Mouse (Mus musculus): ENCODE measurements at regions not wholly inside any gene's neighbourhood (a gene's known extent, or its start where the extent isn't known, plus 50 kb on each side); places are given as distances from the start of the nearest gene placed in this dataset.

- peak in 1 of 2 experiments; percentile 20 for DNase-seq (ENCODE audit: low spot score in 2 of 2)
- intact Hi-C loops (cut with DNase I), result loop anchor here (10.0 kb wide), 1 partner anchor 247 kb away; no protein-coding TSS in a partner anchor
These were observed 483.5 kb upstream of the Pkdcc start for GRCm38 (mm10) chr17:82731561-82731960.

DNA sequence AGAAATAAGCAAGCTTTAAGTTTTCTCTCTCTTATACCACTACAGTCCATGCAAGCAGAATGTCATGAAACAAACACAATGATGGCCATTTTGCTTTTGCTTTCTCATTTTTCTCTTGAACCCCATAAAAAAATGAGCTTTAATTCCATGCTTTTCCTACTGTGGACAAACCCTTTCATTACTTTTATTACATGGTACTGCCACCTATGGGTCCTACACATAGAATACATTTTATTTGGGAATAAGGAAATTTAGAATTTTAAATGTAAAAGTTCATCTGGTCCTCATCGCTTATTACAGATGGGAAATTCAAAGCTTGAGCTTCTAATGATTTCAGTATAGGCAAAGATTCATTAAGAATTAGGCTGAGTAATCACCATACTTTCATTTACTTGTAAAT, 472.6 kb upstream of the Pkdcc start:
- intact Hi-C loops (cut with DNase I), result loop anchor here (5.0 to 10.0 kb wide), 2 partner anchors 1078 to 1550 kb away; no protein-coding TSS in a partner anchor
- no peak for DNase-seq (ENCODE audit: low spot score in 2 of 2)

DNA sequence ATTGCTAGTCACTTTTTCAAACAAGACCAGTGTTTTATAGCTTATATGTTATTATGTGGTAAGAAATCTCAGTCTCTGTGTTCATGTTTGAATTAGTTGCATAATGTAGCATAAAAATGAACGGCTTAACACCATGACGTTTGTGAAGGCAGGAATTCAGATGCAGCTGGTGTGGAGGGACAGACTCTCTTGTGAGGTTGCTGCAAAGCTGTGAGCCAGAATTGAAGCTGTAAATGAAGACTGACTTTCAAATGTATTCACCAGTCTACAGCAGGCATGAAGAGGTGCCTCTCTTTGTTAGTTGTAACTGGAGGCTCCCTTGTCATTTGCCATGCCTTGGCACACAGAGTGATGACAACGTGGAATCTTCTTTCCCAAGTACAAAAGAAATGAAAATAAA, 457.7 kb upstream of the Pkdcc start:
- peak in 1 of 2 experiments; percentile 50 for DNase-seq (ENCODE audit: low spot score in 2 of 2)
- intact Hi-C loops (cut with DNase I), result no loop called here

DNA sequence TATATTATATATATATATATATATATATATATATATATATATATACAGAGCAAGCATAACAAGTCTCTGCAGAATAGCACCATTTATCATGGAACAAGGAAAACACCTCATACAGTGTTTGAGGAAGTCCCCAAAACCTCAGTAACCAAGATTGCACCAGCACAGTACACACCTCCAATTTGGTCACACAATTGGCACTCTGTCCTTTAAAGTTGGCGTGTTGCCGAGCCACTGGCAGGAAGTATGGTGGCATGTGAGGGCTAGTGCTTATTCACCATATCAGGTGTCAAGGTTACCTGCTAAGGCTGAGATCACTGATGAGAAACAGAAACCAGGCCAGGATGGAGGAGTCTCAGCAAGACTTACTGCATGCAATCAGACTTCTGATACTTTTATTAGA, 436.0 kb upstream of the Pkdcc start:
- intact Hi-C loops (cut with DNase I), result no loop called here

DNA sequence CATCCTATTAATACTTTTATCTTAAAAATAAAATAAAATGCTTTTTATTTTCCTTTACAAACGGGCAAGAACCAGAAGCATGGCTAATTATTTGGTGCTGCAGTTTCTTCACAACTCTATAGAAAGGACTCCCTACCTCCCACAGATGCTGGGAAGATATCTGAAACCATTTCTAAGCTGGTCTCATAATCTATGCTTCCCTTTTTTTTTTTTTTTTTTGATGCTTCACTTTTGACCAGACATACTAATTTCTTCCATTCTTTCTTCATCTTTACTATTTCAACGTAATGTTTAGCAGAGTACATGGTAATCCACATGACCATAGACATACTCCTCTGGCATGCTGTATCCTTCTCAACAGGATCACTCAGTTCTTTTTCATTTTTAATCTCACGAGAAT, 393.0 kb upstream of the Pkdcc start:
- intact Hi-C loops (cut with DNase I), result loop anchor here (10.0 kb wide), 1 partner anchor 307 kb away; no protein-coding TSS in a partner anchor

More for the DNA sequence above, 436.0 kb upstream of the Pkdcc start:
- no peak for DNase-seq (ENCODE audit: low spot score in 2 of 2)

GRCm38 (mm10) chr17:82824057-82824456, 391.0 kb upstream of the Pkdcc start:
- no peak for DNase-seq (ENCODE audit: low spot score in 2 of 2)
- intact Hi-C loops (cut with DNase I), result loop anchor here (10.0 kb wide), 1 partner anchor 309 kb away; no protein-coding TSS in a partner anchor

More for the DNA sequence above, 393.0 kb upstream of the Pkdcc start:
- no peak for DNase-seq (ENCODE audit: low spot score in 2 of 2)

- intact Hi-C loops (cut with DNase I), result loop anchor here (10.0 kb wide), 1 partner anchor 310 kb away; no protein-coding TSS in a partner anchor
- no peak for DNase-seq (ENCODE audit: low spot score in 2 of 2)
These were observed 390.5 kb upstream of the Pkdcc start for GRCm38 (mm10) chr17:82824619-82825018.

GRCm38 (mm10) chr17:82827170-82827569, 387.9 kb upstream of the Pkdcc start:
- intact Hi-C loops (cut with DNase I), result loop anchor here (10.0 kb wide), 1 partner anchor 312 kb away; no protein-coding TSS in a partner anchor
- no peak for DNase-seq (ENCODE audit: low spot score in 2 of 2)

- intact Hi-C loops (cut with DNase I), result loop anchor here (10.0 kb wide), 1 partner anchor 313 kb away; no protein-coding TSS in a partner anchor
- no peak for DNase-seq (ENCODE audit: low spot score in 2 of 2)
These were observed 387.3 kb upstream of the Pkdcc start for GRCm38 (mm10) chr17:82827841-82828240.

- DNase-seq (ENCODE audit: low spot score in 2 of 2), result peak in 1 of 2 experiments; percentile 38
- intact Hi-C loops (cut with DNase I), result loop anchor here (10.0 kb wide), 1 partner anchor 314 kb away; no protein-coding TSS in a partner anchor
These were observed 386.6 kb upstream of the Pkdcc start for GRCm38 (mm10) chr17:82828434-82828997.

- intact Hi-C loops (cut with DNase I), result loop anchor here (10.0 kb wide), 1 partner anchor 315 kb away; no protein-coding TSS in a partner anchor
- no peak for DNase-seq (ENCODE audit: low spot score in 2 of 2)
These were observed 385.7 kb upstream of the Pkdcc start for GRCm38 (mm10) chr17:82829415-82829814.

GRCm38 (mm10) chr17:82834177-82834576, 380.9 kb upstream of the Pkdcc start:
- intact Hi-C loops (cut with DNase I), result no loop called here
- no peak for DNase-seq (ENCODE audit: low spot score in 2 of 2)

DNA sequence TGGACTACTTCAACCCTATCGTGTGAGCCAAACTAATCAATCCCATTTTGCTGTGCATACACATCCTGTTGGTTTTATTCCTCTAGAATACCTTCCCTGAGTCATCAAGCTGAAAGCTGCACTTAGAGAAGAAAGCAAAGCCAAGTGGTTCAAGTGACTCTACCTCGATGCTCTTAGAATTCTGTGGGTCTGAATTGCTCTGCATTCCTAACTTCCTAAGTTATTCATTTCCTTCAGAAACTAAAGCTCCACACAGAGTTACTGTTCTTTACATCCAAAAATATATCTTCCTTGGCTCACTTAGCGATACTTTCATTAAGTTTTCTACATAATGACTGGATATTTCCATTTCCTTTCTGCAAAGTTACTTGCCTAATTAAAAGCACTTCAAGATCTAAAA, 379.0 kb upstream of the Pkdcc start:
- intact Hi-C loops (cut with DNase I), result no loop called here
- DNase-seq (ENCODE audit: low spot score in 2 of 2), result no peak

DNA sequence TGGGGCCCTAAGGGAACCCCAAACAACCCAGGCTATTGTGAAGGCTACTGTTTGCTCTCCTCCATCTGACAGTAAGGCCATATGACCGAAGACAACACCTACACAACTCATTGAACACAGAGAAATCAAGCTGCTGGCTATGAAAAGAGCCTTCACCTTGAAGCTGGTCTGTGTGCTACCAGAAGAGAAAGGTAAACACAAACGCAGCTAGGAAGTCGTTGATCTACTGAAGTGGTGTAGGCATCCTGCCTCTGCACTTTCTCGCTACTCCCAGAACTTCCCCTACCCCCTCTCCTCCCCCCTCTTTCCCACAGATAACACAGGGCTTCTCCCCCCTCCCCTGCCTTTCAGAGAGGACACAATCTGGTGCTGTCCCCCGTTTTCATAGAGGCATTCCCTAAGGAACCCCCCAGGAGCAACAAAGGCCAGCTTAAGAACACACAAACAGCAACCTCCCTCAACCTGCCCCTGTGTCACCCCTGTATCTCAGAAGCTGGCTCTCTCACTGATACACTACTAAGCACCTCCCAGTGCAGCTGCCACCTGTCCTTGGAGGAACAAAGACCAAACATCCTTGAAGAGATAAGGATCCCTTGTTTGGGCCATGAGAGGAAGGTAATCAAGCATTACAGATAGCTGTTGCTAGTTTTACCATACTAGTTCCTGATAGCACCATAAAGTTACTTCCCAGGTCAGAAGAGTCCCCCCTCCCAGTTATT, 368.2 kb upstream of the Pkdcc start:
- DNase-seq (ENCODE audit: low spot score in 2 of 2), result no peak

DNA sequence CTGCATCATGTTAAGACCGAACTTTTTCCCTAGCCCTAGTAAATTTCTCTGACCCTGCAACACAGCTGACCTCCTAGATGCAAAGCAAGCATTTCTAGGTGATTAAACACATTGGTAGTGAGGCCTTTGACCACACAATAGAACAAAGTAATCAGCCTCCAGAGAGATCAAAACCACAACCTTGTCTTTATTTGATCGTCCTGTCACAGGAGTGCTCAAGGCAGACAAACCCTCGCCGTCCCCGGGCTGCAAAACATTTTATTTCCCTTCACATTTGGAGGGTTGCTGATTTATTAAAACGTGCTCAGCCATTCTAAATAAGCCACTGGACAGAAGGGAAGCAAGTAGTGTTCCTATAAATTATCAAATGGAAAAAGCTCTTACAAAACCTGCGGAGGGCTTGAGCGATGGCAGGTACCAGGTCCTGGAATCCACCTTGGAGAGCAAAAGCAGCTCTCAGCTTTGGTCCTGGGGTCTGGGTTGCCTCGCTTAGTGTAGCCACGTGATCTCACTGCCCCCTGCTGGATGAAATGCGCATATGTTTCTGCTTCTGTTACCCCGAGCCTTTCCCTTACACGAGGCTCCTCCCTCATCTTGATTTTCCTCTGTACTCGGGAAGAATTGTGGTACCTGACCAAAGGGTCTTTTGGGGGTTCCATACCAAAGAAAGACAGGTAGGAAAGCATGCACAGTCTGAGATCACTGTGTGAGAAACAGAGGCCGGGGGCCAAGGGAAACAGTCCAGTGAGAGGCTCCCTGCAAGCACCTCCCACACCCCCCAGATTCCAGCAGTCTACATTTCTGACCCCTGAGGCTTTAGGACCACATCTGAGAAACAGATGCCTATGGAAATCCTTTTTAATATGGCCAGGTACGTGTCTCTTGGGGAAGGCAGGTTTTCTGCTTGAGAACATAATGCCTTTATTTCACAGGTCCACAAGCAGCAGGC, 357.6 kb upstream of the Pkdcc start:
- intact Hi-C loops (cut with DNase I), result loop anchor here (2.0 to 10.0 kb wide), 2 partner anchors 1183 to 1665 kb away; no protein-coding TSS in a partner anchor
- DNase-seq (ENCODE audit: low spot score in 2 of 2), result peak; percentile 87 to 93

More for the DNA sequence above, 368.2 kb upstream of the Pkdcc start:
- intact Hi-C loops (cut with DNase I), result no loop called here

GRCm38 (mm10) chr17:82860391-82860790, 354.7 kb upstream of the Pkdcc start:
- DNase-seq (ENCODE audit: low spot score in 2 of 2), result peak; percentile 18 to 62
- intact Hi-C loops (cut with DNase I), result loop anchor here (2.0 kb wide), 1 partner anchor 70 kb away; no protein-coding TSS in a partner anchor

- peak in 1 of 2 experiments; percentile 68 for DNase-seq (ENCODE audit: low spot score in 2 of 2)
- intact Hi-C loops (cut with DNase I), result loop anchor here (2.0 kb wide), 1 partner anchor 70 kb away; no protein-coding TSS in a partner anchor
These were observed 354.1 kb upstream of the Pkdcc start for GRCm38 (mm10) chr17:82860966-82861365.

GRCm38 (mm10) chr17:82877131-82877530, 338.0 kb upstream of the Pkdcc start:
- intact Hi-C loops (cut with DNase I), result no loop called here
- DNase-seq (ENCODE audit: low spot score in 2 of 2), result no peak

- intact Hi-C loops (cut with DNase I), result no loop called here
- DNase-seq (ENCODE audit: low spot score in 2 of 2), result no peak
These were observed 314.5 kb upstream of the Pkdcc start for GRCm38 (mm10) chr17:82900602-82901001.

Data from left cerebral cortex, postnatal 25 days (tissue).